Mouse (Mus musculus): Measurements from ENCODE around the gene Pax2. TPM values are rescaled to one million over a fixed set of nuclear protein-coding genes. Genes with fewer than 3 reads are reported as not detected.
A peak's percentile ranks its signal among the peaks of the same experiment; 100 is the strongest.

The Pax2 gene
- polyA plus RNA-seq, 1 experiment from 2014 or later = 0.20 TPM

DNA sequence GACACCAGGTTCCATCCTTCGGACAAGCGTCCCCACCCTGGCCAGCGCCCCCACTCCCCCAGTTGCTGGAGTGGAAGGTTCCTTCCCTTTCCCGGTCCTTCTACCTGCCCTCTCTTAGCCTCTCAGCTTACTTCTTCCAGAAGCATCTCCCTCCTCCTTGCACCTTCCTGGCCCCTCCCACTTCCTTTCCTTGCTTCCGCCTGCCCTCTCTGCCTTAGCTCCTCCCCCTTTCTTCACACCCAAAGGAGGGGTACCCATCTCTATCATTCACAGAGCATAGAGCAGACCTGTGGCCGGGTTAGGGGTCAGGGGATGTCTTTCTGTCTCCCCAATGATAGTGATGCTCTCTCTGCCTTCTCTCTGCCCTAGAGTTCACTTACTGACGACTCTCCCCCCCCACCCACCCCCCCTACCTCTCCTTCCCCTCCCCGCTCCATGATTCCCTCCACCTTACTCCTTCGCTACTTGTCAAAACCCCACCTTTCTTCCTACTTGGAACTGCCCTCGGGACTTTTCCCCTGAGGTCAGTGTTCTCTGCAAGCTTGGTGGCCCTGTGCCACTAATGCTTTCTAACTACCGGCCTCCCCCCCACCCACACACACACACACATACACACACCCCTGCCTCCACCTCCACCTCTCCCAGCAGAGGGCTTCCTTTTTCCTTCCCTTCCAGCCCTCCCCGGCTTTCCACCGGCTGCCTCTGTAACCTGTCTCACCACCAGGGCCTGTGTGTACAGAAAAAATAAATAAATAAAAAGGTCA lies 57.0 kb downstream of the Pax2 start:
- Histone ChIP-seq H3K4me1 (peaks cover 49% of the 10 kb centered on the region), H3K27ac (no peak overlapping the region), H3K27me3 (ENCODE audit: low read depth, poor library complexity, severe bottlenecking) (peaks cover 81% of the 10 kb centered on the region), H3K4me3 (no peak overlapping the region), H3K36me3 (no peaks in the 10 kb centered on the region), H3K9me3 (replicated peaks) (no peaks in the 10 kb centered on the region)
- no peak for DNase-seq (ENCODE audit: low spot score)
- WGBS = 63% methylated on average over 13 of the region's 13 CpGs

GRCm38 (mm10) chr19:44815111-44815510 lies 59.3 kb downstream of the Pax2 start:
- Histone ChIP-seq H3K9me3 (replicated peaks) (no peaks in the 10 kb centered on the region), H3K4me3 (no peak overlapping the region), H3K4me1 (peaks cover 61% of the 10 kb centered on the region), H3K27me3 (ENCODE audit: low read depth, poor library complexity, severe bottlenecking) (peaks cover 81% of the 10 kb centered on the region), H3K36me3 (no peaks in the 10 kb centered on the region), H3K27ac (no peak overlapping the region)
- 85% methylated on average over 3 of the region's 3 CpGs for WGBS
- no peak for DNase-seq (ENCODE audit: low spot score)

GRCm38 (mm10) chr19:44817403-44818128 lies 61.7 kb downstream of the Pax2 start:
- Histone ChIP-seq H3K27me3 (ENCODE audit: low read depth, poor library complexity, severe bottlenecking) (peaks cover 84% of the 10 kb centered on the region), H3K9me3 (replicated peaks) (no peaks in the 10 kb centered on the region), H3K4me1 (peaks cover 82% of the 10 kb centered on the region), H3K36me3 (no peaks in the 10 kb centered on the region), H3K4me3 (no peak overlapping the region), H3K27ac (peak overlapping the region; percentile 61)
- DNase-seq (ENCODE audit: low spot score) = no peak
- 40% methylated on average over 14 of the region's 14 CpGs for WGBS

DNA sequence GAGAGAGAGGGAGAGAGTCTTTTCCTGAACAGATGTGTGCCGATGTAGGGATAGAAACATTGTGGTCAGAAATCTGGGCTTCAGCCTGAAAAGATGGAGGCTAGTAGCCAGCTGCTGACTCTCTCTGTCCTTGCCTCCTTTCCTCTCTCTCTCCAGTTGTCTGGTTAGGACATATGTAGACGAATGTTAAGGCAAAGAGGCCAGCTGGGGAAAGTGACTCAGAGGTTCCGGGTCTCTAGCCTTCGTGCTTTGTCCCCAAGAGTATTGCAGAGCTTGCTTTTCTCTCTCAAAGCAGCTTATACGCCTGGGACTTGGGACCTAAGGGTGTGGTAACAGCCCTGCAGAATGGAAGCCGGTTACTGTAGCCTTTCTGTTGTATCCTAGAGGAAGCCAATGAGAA lies 62.8 kb downstream of the Pax2 start:
- no peak for DNase-seq (ENCODE audit: low spot score)
- Histone ChIP-seq H3K36me3 (no peaks in the 10 kb centered on the region), H3K27me3 (ENCODE audit: low read depth, poor library complexity, severe bottlenecking) (peaks cover 86% of the 10 kb centered on the region), H3K9me3 (replicated peaks) (no peaks in the 10 kb centered on the region), H3K4me1 (peaks cover 85% of the 10 kb centered on the region), H3K4me3 (no peak overlapping the region), H3K27ac (peak overlapping the region; percentile 61)
- WGBS = 73% methylated on average over 6 of the region's 6 CpGs

GRCm38 (mm10) chr19:44821581-44821980 lies 65.7 kb downstream of the Pax2 start:
- no peaks in the 10 kb centered on the region for H3K9me3 ChIP-seq (replicated peaks)
- no peak overlapping the region for H3K27ac ChIP-seq
- no peaks in the 10 kb centered on the region for H3K36me3 ChIP-seq
- H3K27me3 ChIP-seq (ENCODE audit: low read depth, poor library complexity, severe bottlenecking) = peaks cover 86% of the 10 kb centered on the region
- H3K4me3 ChIP-seq = no peak overlapping the region
- WGBS = 51% methylated on average over 3 of the region's 3 CpGs
- DNase-seq (ENCODE audit: low spot score) = peak; percentile 26
- peaks cover 95% of the 10 kb centered on the region for H3K4me1 ChIP-seq

GRCm38 (mm10) chr19:44822295-44822694 lies 66.5 kb downstream of the Pax2 start:
- H3K36me3 ChIP-seq = no peaks in the 10 kb centered on the region
- H3K4me1 ChIP-seq = peaks cover 87% of the 10 kb centered on the region
- DNase-seq (ENCODE audit: low spot score) = peak; percentile 25
- no peak overlapping the region for H3K4me3 ChIP-seq
- no peak overlapping the region for H3K27ac ChIP-seq
- H3K27me3 ChIP-seq (ENCODE audit: low read depth, poor library complexity, severe bottlenecking) = peaks cover 93% of the 10 kb centered on the region
- 75% methylated on average over 5 of the region's 5 CpGs for WGBS
- H3K9me3 ChIP-seq (replicated peaks) = no peaks in the 10 kb centered on the region

DNA sequence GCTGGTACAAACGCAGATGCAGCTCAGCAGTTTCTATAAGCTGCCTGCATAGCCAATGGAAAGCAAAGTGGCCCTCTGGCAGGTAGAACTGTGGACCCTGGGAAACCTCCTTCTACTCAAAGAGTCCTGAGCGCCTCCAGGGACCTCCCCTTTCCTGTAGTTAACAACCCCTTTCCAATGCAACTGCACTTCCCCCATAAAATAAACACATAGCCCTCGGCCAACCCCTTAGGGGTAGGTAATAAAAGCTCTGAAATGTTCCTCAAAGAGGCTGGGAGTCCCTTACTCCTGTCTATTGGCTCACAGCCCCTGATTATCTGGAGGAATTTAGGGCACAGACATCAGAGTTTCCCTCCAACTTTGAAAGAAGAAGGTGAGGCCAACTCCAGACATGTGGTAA lies 67.8 kb downstream of the Pax2 start:
- peaks cover 74% of the 10 kb centered on the region for H3K4me1 ChIP-seq
- 26% methylated on average over 3 of the region's 3 CpGs for WGBS
- no peaks in the 10 kb centered on the region for H3K9me3 ChIP-seq (replicated peaks)
- no peaks in the 10 kb centered on the region for H3K36me3 ChIP-seq
- DNase-seq (ENCODE audit: low spot score) = no peak
- no peak overlapping the region for H3K4me3 ChIP-seq
- H3K27ac ChIP-seq = no peak overlapping the region
- H3K27me3 ChIP-seq (ENCODE audit: low read depth, poor library complexity, severe bottlenecking) = peaks cover 98% of the 10 kb centered on the region

DNA sequence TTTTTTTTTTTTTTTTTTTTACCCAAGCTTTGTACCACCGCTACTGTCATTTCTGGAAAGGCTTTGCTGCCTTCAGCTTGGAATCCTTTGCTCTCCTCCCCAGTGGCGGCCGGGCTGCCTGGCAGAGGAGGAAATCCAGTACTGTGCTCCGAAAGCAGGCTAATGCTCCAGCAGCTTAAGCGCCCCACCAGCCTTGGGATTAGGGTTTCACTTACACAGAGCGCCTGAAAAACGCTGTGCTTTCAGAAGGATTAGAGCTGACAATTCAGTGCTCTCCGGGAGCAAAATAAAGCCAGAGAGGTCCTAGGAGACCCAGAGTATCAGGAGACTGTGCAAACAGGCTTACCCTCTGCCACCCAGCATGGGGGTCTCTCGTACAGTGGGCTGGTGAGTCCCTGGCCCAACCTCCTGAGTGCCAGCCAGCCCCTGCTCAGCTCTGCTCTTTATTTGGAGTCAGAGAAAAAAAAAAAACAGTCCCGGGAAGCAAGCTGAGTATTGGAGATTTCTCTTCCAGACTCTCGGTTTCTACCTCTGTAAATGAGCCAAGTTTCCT lies 69.4 kb downstream of the Pax2 start:
- H3K4me1 ChIP-seq = peaks cover 61% of the 10 kb centered on the region
- peak overlapping the region; percentile 13; the same call in 1 of the 2 replicates for H3K4me3 ChIP-seq
- peaks cover 97% of the 10 kb centered on the region for H3K27me3 ChIP-seq (ENCODE audit: low read depth, poor library complexity, severe bottlenecking)
- no peaks in the 10 kb centered on the region for H3K36me3 ChIP-seq
- H3K9me3 ChIP-seq (replicated peaks) = no peaks in the 10 kb centered on the region
- 15% methylated on average over 11 of the region's 11 CpGs for WGBS
- DNase-seq (ENCODE audit: low spot score) = no peak
- H3K27ac ChIP-seq = peak overlapping the region; percentile 46; the same call in 1 of the 2 replicates

- 18% methylated on average over 4 of the region's 4 CpGs for WGBS
- peak overlapping the region; percentile 46; the same call in 1 of the 2 replicates for H3K27ac ChIP-seq
- peaks cover 97% of the 10 kb centered on the region for H3K27me3 ChIP-seq (ENCODE audit: low read depth, poor library complexity, severe bottlenecking)
- peak; percentile 57 for DNase-seq (ENCODE audit: low spot score)
- peaks cover 55% of the 10 kb centered on the region for H3K4me1 ChIP-seq
- no peaks in the 10 kb centered on the region for H3K36me3 ChIP-seq
- peak overlapping the region; percentile 13; the same call in 1 of the 2 replicates for H3K4me3 ChIP-seq
- H3K9me3 ChIP-seq (replicated peaks) = no peaks in the 10 kb centered on the region
Observed at GRCm38 (mm10) chr19:44825819-44826218, 70.0 kb downstream of the Pax2 start.

DNA sequence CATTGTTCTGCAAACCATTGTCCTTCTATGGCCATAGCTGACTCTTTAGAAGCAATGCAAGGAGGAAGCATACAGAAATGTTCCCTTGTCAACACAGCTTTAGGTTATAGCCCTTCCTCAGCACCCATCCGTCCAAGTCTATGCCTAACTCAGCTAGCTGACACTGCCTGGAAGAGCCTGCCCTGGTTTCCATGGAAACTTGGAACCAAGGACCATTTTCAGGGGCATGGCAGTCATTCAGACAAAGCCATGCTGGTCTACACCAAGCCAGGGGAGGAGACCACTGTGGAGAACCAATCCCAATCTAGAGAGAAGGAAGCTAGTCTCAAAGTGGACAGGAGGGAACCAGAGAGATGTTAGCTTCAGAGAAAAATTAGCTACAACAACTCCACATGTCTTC lies 77.5 kb downstream of the Pax2 start:
- H3K4me3 ChIP-seq = no peak overlapping the region
- WGBS = 49% methylated on average over 1 of the region's 1 CpGs
- H3K27me3 ChIP-seq (ENCODE audit: low read depth, poor library complexity, severe bottlenecking) = peaks cover 99% of the 10 kb centered on the region
- no peaks in the 10 kb centered on the region for H3K36me3 ChIP-seq
- no peaks in the 10 kb centered on the region for H3K9me3 ChIP-seq (replicated peaks)
- H3K27ac ChIP-seq = no peak overlapping the region
- DNase-seq (ENCODE audit: low spot score) = peak; percentile 22
- H3K4me1 ChIP-seq = peaks cover 36% of the 10 kb centered on the region

- peak; percentile 35 for DNase-seq (ENCODE audit: low spot score)
- H3K9me3 ChIP-seq (replicated peaks) = no peaks in the 10 kb centered on the region
- H3K4me1 ChIP-seq = peaks cover 36% of the 10 kb centered on the region
- H3K4me3 ChIP-seq = no peak overlapping the region
- no peaks in the 10 kb centered on the region for H3K36me3 ChIP-seq
- H3K27me3 ChIP-seq (ENCODE audit: low read depth, poor library complexity, severe bottlenecking) = peaks cover 99% of the 10 kb centered on the region
- no peak overlapping the region for H3K27ac ChIP-seq
- WGBS = 6% methylated on average over 11 of the region's 11 CpGs
Observed at GRCm38 (mm10) chr19:44834218-44835041, 78.6 kb downstream of the Pax2 start.

GRCm38 (mm10) chr19:44835042-44835930 lies 79.4 kb downstream of the Pax2 start:
- Histone ChIP-seq H3K4me3 (peak overlapping the region; percentile 62), H3K4me1 (peaks cover 36% of the 10 kb centered on the region), H3K36me3 (no peaks in the 10 kb centered on the region), H3K9me3 (replicated peaks) (no peaks in the 10 kb centered on the region), H3K27me3 (ENCODE audit: low read depth, poor library complexity, severe bottlenecking) (peaks cover 100% of the 10 kb centered on the region), H3K27ac (no peak overlapping the region)
- DNase-seq (ENCODE audit: low spot score) = peak; percentile 56
- 3% methylated on average over 34 of the region's 34 CpGs for WGBS

All from limb, embryonic 10.5 days (tissue).